Mouse (Mus musculus) adrenal gland, postnatal 36 days (tissue): ENCODE results near the gene Prrc2b. TPM values are rescaled to one million over a fixed set of nuclear protein-coding genes. Genes with fewer than 3 reads are reported as not detected.

Source experiments
- DNase-seq, 2 experiments: peaks; one replicate each; pipeline ENCODE4 v3.0.0; 2021; ENCODE audit warnings: mixed read lengths in 1 of 2
- microRNA-seq: library from miRNA; unstranded; fragments of <30 nt; microRNA quantifications from one replicate; pipeline ENCODE4 v1.2.0, GENCODE M21; 2021
- total RNA-seq, 2 experiments: library from RNA; stranded (reverse); gene quantifications; 2 replicates each; pipeline ENCODE4 v1.2.3; 2021

Prrc2b gene
- total RNA-seq, 2 experiments from 2014 or later = 99.3 to 119 TPM

DNA sequence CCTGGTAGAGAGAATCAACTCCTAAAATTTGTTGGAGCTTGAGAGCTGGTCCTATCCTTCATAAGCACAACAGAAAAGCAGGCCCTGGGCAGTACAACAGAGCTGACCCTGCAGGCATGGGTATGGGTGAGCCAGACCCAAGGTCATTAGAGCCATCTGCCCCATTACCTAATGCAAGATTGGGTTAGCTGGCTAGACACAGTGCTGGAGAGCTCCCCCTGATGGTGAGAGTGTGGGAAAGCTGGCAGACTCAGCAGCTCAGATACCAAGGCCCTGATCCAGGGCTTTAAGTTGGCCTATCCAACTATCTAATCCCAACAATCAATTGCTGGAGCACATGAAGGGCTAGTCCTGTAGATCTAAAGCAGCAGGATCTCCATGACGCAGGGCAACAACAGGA is 131.8 kb downstream of the Prrc2b start:
- peak; percentile 83 to 87 for DNase-seq

DNA sequence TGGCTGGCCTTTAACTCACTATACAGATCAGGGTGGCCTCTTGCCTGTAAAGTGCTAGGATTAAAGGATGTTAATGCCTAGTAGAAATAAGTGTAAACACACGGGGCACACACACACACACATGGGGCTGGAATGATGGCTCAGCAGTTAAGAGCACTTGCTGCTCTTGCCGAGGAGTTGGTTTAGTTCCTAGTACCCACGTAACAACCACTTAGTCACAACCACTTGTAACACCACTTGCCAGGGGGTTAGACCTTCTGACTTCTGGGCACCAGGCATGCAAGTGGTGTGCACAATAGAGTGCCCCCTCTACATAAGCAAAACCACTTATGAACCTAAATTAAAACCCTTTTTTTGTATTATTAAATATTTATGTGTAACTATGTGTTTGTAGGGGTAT is 133.1 kb downstream of the Prrc2b start:
- no peak for DNase-seq

Small RNA genes within 50 kb of the gene (microRNA-seq; reads per million reads assigned to microRNA genes)
- gene Gm27805 = not detected

Other genes starting within 250 kb of the Prrc2b start
- 10 to 100 TPM; 14.5 to 23.7 TPM for gene Aif1l, start 200.9 kb upstream of the Prrc2b start, total RNA-seq
- gene Nup214, start 176.6 kb upstream of the Prrc2b start, total RNA-seq = 10 to 100 TPM; 63.1 to 65.4 TPM
- gene Fam78a, start 66.2 kb upstream of the Prrc2b start, total RNA-seq = 1 to 10 TPM in 1 of 2 experiments, under 1 TPM in 1; 0.89 to 4.2 TPM
- gene Plpp7, start 55.6 kb upstream of the Prrc2b start, total RNA-seq = 1 to 10 TPM; 3.5 to 5.3 TPM
- 10 to 100 TPM; 32.2 to 37.5 TPM for gene Pomt1, start 85.5 kb downstream of the Prrc2b start, total RNA-seq
- gene Uck1, start 109.1 kb downstream of the Prrc2b start, total RNA-seq = 100 to 1,000 TPM; 118 to 120 TPM
- gene Golga2, start 136.3 kb downstream of the Prrc2b start, total RNA-seq = 10 to 100 TPM; 73.0 to 74.2 TPM
- gene Swi5, start 137.0 kb downstream of the Prrc2b start, total RNA-seq = 100 to 1,000 TPM; 289 to 304 TPM
- 10 to 100 TPM; 59.8 to 66.2 TPM for gene Ciz1, start 201.2 kb downstream of the Prrc2b start, total RNA-seq
- gene Dnm1, start 202.3 kb downstream of the Prrc2b start, total RNA-seq = 10 to 100 TPM; 14.8 to 20.3 TPM
- 100 to 1,000 TPM; 175 to 184 TPM for gene 1110008P14Rik, start 230.9 kb downstream of the Prrc2b start, total RNA-seq
- gene Lcn2, start 237.2 kb downstream of the Prrc2b start, total RNA-seq = 1 to 10 TPM; 1.1 to 3.9 TPM
- 10 to 100 TPM; 58.2 to 58.7 TPM for gene Ptges2, start 244.8 kb downstream of the Prrc2b start, total RNA-seq